Mouse (Mus musculus) C2C12 (cell line): ENCODE measurements around the gene Olfr652. TPM values are rescaled to one million over a fixed set of nuclear protein-coding genes. Genes with fewer than 3 reads are reported as not detected.
A peak's percentile ranks its signal among the peaks of the same experiment; 100 is the strongest.

Source experiments
- H3K27me3 ChIP-seq: one replicate; pipeline ENCODE4 v1.6.1; 2011; ENCODE audit not compliant: control insufficient read depth, insufficient read depth, insufficient read length
- H3K36me3 ChIP-seq: one replicate; pipeline ENCODE4 v1.6.1; 2011; ENCODE audit not compliant: control insufficient read depth, insufficient read depth
- H3K4me3 ChIP-seq: one replicate; pipeline ENCODE4 v1.5.1; 2011; ENCODE audit warnings: mild to moderate bottlenecking, control low read depth; ENCODE audit not compliant: poor library complexity, insufficient read depth, severe bottlenecking
- H3K79me2 ChIP-seq: one replicate; pipeline ENCODE4 v1.6.1; 2011; ENCODE audit not compliant: control insufficient read depth, insufficient read depth
- H3K79me3 ChIP-seq: one replicate; pipeline ENCODE4 v1.6.1; 2011; ENCODE audit warnings: low read depth, control low read depth
- H3ac ChIP-seq: one replicate; pipeline ENCODE3; 2011; ENCODE audit warnings: low read depth; ENCODE audit not compliant: control insufficient read depth, insufficient read length
- CEBPB ChIP-seq: IDR thresholded peaks from one replicate; pipeline ENCODE4 v1.6.1; 2011; ENCODE audit warnings: low read depth, mild to moderate bottlenecking, control low read depth, moderate library complexity
- CTCF ChIP-seq: IDR thresholded peaks from one replicate; pipeline ENCODE4 v1.5.1; 2011; ENCODE audit not compliant: control insufficient read depth, insufficient read depth, insufficient read length
- FOSL1 ChIP-seq: IDR thresholded peaks from one replicate; pipeline ENCODE4 v1.8.0; 2011; ENCODE audit warnings: mild to moderate bottlenecking, low read length; ENCODE audit not compliant: poor library complexity, insufficient read depth, severe bottlenecking
- MAX ChIP-seq: IDR thresholded peaks from one replicate; pipeline ENCODE4 v1.6.1; 2011; ENCODE audit warnings: mild to moderate bottlenecking, control low read depth
- MYOD1 ChIP-seq: IDR thresholded peaks from one replicate; pipeline ENCODE4 v1.6.1; 2011; ENCODE audit warnings: low read depth; ENCODE audit not compliant: control insufficient read depth, insufficient read length
- MYOG ChIP-seq: IDR thresholded peaks from one replicate; pipeline ENCODE4 v1.6.1; 2011; ENCODE audit not compliant: control insufficient read depth, insufficient read length; ENCODE audit errors: extremely low read depth
- USF1 ChIP-seq: IDR thresholded peaks from one replicate; pipeline ENCODE4 v1.6.1; 2011; ENCODE audit warnings: low read depth, mild to moderate bottlenecking, control low read depth, moderate library complexity
- polyA plus RNA-seq: library from polyadenylated mRNA; unstranded; fragments of >200 nt; fragmentation: generic; extraction: Trizol; gene quantifications from one replicate; pipeline ENCODE4 v1.2.1, GENCODE M21; 2012; ENCODE audit warnings: missing spikeins

The Olfr652 gene
- polyA plus RNA-seq, 1 experiment: not detected

DNA sequence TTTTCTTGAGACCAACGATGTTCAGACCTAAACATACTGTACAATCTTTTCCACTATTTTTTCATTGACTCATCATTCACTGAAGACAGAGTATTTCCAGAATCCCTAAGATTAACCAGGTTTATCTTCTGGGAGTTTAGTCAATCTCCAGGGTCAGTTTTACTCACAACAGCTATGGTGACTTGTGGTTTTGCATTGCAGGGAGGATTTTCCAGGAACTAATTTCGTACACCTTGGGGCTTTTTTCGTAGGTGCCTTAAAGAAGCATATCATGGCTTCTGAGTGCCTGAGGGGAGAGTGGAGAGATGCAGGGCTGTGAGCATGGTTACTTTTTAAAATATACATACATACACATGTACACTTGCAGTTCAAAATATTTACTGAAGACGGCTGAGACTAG is 26.0 kb downstream of the Olfr652 start, which contains the start of gene Olfr654:
TSS of gene Olfr654 (plus strand) at position 301 of the 400 bp plus-strand sequence.
- Histone ChIP-seq H3K27me3 (no peaks in the 10 kb centered on the region), H3K79me3 (no peaks in the 10 kb centered on the region), H3K4me3 (no peak within 1 kb of the TSS), H3K79me2 (no peaks in the 10 kb centered on the region), H3K36me3 (no peaks in the 10 kb centered on the region), H3ac (no peak within 1 kb of the TSS)
- TF ChIP-seq MAX: no peak
- no peak for TF ChIP-seq FOSL1
- TF ChIP-seq CTCF: no peak
- TF ChIP-seq MYOG: no peak
- no peak for TF ChIP-seq USF1
- TF ChIP-seq MYOD1: no peak
- TF ChIP-seq CEBPB: no peak

DNA sequence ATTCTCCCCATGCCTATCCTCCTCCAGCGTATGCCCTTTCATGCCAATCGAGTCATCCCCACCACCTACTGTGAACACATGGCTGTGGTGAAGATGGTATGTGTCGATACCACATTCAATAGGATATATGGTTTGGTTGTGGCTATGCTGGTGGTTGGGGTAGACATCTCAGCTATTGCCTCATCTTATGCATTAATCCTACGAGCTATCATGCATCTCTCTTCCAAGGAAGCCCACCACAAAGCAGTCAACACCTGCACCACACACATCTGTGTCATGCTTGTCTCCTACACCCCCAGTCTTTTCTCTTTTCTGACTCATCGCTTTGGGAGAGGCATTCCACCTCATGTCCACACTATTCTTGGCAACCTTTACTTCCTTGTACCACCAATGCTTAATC is 27.6 kb downstream of the Olfr652 start:
- no peak for TF ChIP-seq USF1
- TF ChIP-seq MYOG: no peak
- no peak for TF ChIP-seq MAX
- TF ChIP-seq MYOD1: no peak
- TF ChIP-seq CEBPB: peak; percentile 86
- TF ChIP-seq CTCF: no peak
- TF ChIP-seq FOSL1: no peak
- H3K79me2 ChIP-seq: no peaks in the 10 kb centered on the region
- H3K27me3 ChIP-seq: no peaks in the 10 kb centered on the region
- H3K79me3 ChIP-seq: no peaks in the 10 kb centered on the region
- no peak overlapping the region for H3K4me3 ChIP-seq
- H3K36me3 ChIP-seq: no peaks in the 10 kb centered on the region
- no peak overlapping the region for H3ac ChIP-seq

DNA sequence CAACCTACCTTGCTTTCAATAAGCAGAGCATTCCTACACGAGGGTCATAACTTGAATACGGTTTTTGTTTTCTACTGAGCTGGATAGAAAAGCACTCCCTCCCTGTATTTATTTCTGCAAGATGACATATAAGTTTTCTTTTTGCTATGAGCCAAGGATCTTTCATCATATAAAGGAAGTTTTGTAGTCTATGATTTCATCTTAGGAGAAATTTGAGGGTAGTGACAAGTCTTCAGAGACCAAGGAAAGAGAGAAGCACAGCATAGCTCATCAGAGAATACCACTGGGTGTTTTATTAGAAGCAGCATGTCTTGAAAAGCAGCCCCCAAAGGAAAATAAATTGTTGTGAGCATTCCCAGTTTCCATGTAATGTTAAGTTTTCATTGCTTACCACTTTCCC is 41.0 kb downstream of the Olfr652 start, which contains the start of gene Olfr655:
TSS of gene Olfr655 (minus strand) at position 101 of the 400 bp plus-strand sequence.
- Histone ChIP-seq H3K4me3 (no peak within 1 kb of the TSS), H3K79me2 (no peaks in the 10 kb centered on the region), H3K79me3 (no peaks in the 10 kb centered on the region), H3K36me3 (no peaks in the 10 kb centered on the region), H3ac (no peak within 1 kb of the TSS), H3K27me3 (no peaks in the 10 kb centered on the region)
- TF ChIP-seq CTCF (no peak), CEBPB (no peak), FOSL1 (no peak), MYOG (no peak), USF1 (no peak), MAX (no peak), MYOD1 (no peak)

DNA sequence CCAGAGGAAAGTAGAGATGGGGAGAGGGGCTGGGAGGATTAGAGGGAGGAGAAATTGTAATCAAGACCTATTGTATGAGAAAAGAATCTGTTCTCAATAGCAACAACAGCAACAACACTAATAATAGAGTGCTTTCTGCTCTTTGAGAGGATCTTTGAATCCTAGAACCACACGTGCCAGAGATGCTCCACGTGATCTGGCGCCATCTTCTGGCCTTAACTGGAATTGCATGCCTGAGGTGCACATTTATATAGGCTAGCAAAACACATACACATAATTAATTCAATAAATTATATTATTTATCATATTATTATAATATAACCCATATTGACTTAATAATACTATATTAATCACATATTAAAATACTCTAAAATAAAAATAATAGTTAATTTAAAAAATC is 42.5 kb downstream of the Olfr652 start:
- TF ChIP-seq USF1: peak; percentile 4
- TF ChIP-seq MYOG: no peak
- no peak overlapping the region for H3ac ChIP-seq

DNA sequence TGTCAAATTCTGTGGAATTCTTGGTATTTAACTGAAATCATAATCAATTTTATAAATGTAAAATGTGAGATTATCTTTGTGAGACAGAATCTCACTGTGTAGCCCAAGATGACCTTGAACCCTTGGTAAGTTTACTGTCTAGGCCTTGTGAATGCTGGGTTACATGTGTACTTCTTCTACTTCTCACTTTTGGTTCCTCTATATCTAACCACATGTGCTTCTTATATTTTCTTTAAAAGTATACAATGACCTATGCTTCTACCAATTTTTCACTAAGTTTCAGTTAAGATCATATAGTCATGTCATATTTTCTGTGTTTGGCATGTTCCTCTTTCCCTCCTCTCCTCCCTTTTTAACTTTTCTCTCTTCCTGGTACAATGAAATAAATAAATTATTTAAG is 44.0 kb downstream of the Olfr652 start:
- H3ac ChIP-seq: no peak overlapping the region
- no peaks in the 10 kb centered on the region for H3K36me3 ChIP-seq
- no peaks in the 10 kb centered on the region for H3K79me2 ChIP-seq
- no peaks in the 10 kb centered on the region for H3K79me3 ChIP-seq
- TF ChIP-seq MAX: no peak
- no peak for TF ChIP-seq USF1
- no peak for TF ChIP-seq CEBPB
- no peak for TF ChIP-seq FOSL1
- TF ChIP-seq CTCF: no peak
- TF ChIP-seq MYOG: no peak
- no peak for TF ChIP-seq MYOD1
- H3K4me3 ChIP-seq: no peak overlapping the region
- H3K27me3 ChIP-seq: no peaks in the 10 kb centered on the region

More for the DNA sequence above, 42.5 kb downstream of the Olfr652 start:
- H3K4me3 ChIP-seq: no peak overlapping the region
- H3K79me2 ChIP-seq: no peaks in the 10 kb centered on the region
- no peaks in the 10 kb centered on the region for H3K36me3 ChIP-seq
- no peaks in the 10 kb centered on the region for H3K79me3 ChIP-seq
- H3K27me3 ChIP-seq: no peaks in the 10 kb centered on the region

DNA sequence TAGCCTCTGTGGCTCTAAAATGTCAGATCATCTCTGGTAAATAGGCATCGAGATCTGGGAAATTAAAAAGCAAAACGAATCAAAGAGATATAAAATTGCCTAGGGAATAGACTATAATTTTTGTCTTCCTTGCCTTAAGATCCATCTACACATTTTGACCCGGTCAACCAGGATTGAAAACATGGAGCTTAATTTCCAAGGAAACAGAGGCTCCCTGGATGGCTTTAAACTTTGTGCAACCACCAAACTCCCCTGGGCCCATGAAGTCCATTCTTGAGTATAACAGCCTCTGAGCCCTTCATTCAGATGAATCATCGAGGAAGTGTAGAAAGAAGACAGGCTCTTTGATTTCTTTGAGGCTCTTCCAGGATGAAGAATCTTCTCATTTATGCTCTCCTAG is 53.0 kb downstream of the Olfr652 start, which contains the start of gene Olfr656:
TSS of gene Olfr656 (plus strand) at position 301 of the 400 bp plus-strand sequence.
- Histone ChIP-seq H3ac (no peak within 1 kb of the TSS), H3K36me3 (no peaks in the 10 kb centered on the region), H3K79me2 (no peaks in the 10 kb centered on the region), H3K4me3 (no peak within 1 kb of the TSS), H3K27me3 (no peaks in the 10 kb centered on the region), H3K79me3 (no peaks in the 10 kb centered on the region)
- TF ChIP-seq USF1 (no peak), MYOG (no peak), CEBPB (no peak), MYOD1 (no peak), MAX (no peak), CTCF (no peak), FOSL1 (no peak)

Other genes with a start within 250 kb of the Olfr652 start
- gene Trim12a, start 245.4 kb upstream of the Olfr652 start, polyA plus RNA-seq: not detected
- gene Trim34b, start 231.4 kb upstream of the Olfr652 start, polyA plus RNA-seq: not detected
- gene Trim12c, start 207.5 kb upstream of the Olfr652 start, polyA plus RNA-seq: 0.08 TPM
- gene Trim30b, start 191.0 kb upstream of the Olfr652 start, polyA plus RNA-seq: not detected
- gene Trim30c, start 160.1 kb upstream of the Olfr652 start, polyA plus RNA-seq: not detected
- gene Trim30a, start 95.7 kb upstream of the Olfr652 start, polyA plus RNA-seq: not detected
- not detected for gene Trim30d, start 53.1 kb upstream of the Olfr652 start, polyA plus RNA-seq
- gene Olfr651, start 10.8 kb upstream of the Olfr652 start, polyA plus RNA-seq: not detected
- not detected for gene Olfr653, start 16.4 kb downstream of the Olfr652 start, polyA plus RNA-seq
- gene Olfr654, start 26.1 kb downstream of the Olfr652 start, polyA plus RNA-seq: not detected
- gene Olfr655, start 40.9 kb downstream of the Olfr652 start, polyA plus RNA-seq: not detected
- gene Olfr656, start 53.1 kb downstream of the Olfr652 start, polyA plus RNA-seq: not detected
- not detected for gene Olfr657, start 63.9 kb downstream of the Olfr652 start, polyA plus RNA-seq
- gene Olfr658, start 86.4 kb downstream of the Olfr652 start, polyA plus RNA-seq: not detected
- gene Olfr659, start 105.9 kb downstream of the Olfr652 start, polyA plus RNA-seq: not detected
- gene Olfr661, start 125.6 kb downstream of the Olfr652 start, polyA plus RNA-seq: not detected
- 0.19 TPM for gene Usp17le, start 216.6 kb downstream of the Olfr652 start, polyA plus RNA-seq